Mouse (Mus musculus): ENCODE results near the gene Zfpl1. TPM values are rescaled to one million over a fixed set of nuclear protein-coding genes. Genes with fewer than 3 reads are reported as not detected.

Gene Zfpl1
- total RNA-seq, 2 experiments from 2014 or later: 49.6 to 52.9 TPM

- DNase-seq (ENCODE audit: low spot score in 2 of 2): no peak
Measured at GRCm38 (mm10) chr19:6035966-6036585, 48.7 kb downstream of the Zfpl1 start.

Small RNA genes within 50 kb of the gene (microRNA-seq; reads per million reads assigned to microRNA genes)
- gene Mir6988: 2.4 reads per million

Other genes with a start within 250 kb of the Zfpl1 start
- 10 to 100 TPM; 42.4 to 45.9 TPM for gene Frmd8, start 209.7 kb downstream of the Zfpl1 start, total RNA-seq (2021)
- 10 to 100 TPM; 25.9 to 26.3 TPM for gene Slc25a45, start 207.1 kb downstream of the Zfpl1 start, total RNA-seq (2021)
- 1 to 10 TPM; 3.1 TPM for gene Tigd3, start 190.8 kb downstream of the Zfpl1 start, total RNA-seq (2021)
- gene Dpf2, start 171.9 kb downstream of the Zfpl1 start, total RNA-seq (2021): 100 to 1,000 TPM; 158 to 169 TPM
- gene Cdc42ep2, start 160.1 kb downstream of the Zfpl1 start, total RNA-seq (2021): 10 to 100 TPM; 11.4 TPM
- gene Pola2, start 120.8 kb downstream of the Zfpl1 start, total RNA-seq (2021): 10 to 100 TPM; 35.0 to 37.9 TPM
- gene Slc22a20, start 98.8 kb downstream of the Zfpl1 start, total RNA-seq (2021): not detected
- 10 to 100 TPM; 28.5 to 43.9 TPM for gene Capn1, start 69.1 kb downstream of the Zfpl1 start, total RNA-seq (2021)
- gene Syvn1, start 38.4 kb downstream of the Zfpl1 start, total RNA-seq (2021): 10 to 100 TPM; 45.8 to 48.1 TPM
- 10 to 100 TPM; 55.6 to 63.5 TPM for gene Mrpl49, start 27.2 kb downstream of the Zfpl1 start, total RNA-seq (2021)
- 1,000 to 10,000 TPM; 1,446 to 1,549 TPM for gene Fau, start 27.1 kb downstream of the Zfpl1 start, total RNA-seq (2021)
- gene Znhit2, start 23.8 kb downstream of the Zfpl1 start, total RNA-seq (2021): 10 to 100 TPM; 28.0 to 31.0 TPM
- gene Tm7sf2, start 16.6 kb downstream of the Zfpl1 start, total RNA-seq (2021): 10 to 100 TPM; 17.0 to 25.1 TPM
- gene Vps51, start 7.7 kb downstream of the Zfpl1 start, total RNA-seq (2021): 10 to 100 TPM; 80.2 to 83.4 TPM
- not detected for gene Tmem262, start 4.9 kb downstream of the Zfpl1 start, total RNA-seq (2021)
- gene Gm28374, start 2.7 kb downstream of the Zfpl1 start, total RNA-seq (2021): under 1 TPM in 1 of 2 experiments, not detected in 1; 0.95 TPM
- 10 to 100 TPM; 12.4 to 13.7 TPM for gene Cdca5, start within 50 bp of the Zfpl1 start, total RNA-seq (2021)
- gene AC131692.1, start 9.5 kb upstream of the Zfpl1 start, total RNA-seq (2021): under 1 TPM; 0.62 to 0.98 TPM
- gene Naaladl1, start 20.8 kb upstream of the Zfpl1 start, total RNA-seq (2021): 1 to 10 TPM in 1 of 2 experiments, under 1 TPM in 1; 0.73 to 1.1 TPM
- gene Sac3d1, start 33.7 kb upstream of the Zfpl1 start, total RNA-seq (2021): 10 to 100 TPM; 18.6 TPM
- gene Snx15, start 43.3 kb upstream of the Zfpl1 start, total RNA-seq (2021): 10 to 100 TPM; 27.1 to 27.7 TPM
- gene Batf2, start 56.0 kb upstream of the Zfpl1 start, total RNA-seq (2021): 1 to 10 TPM in 1 of 2 experiments, under 1 TPM in 1; 0.81 to 2.0 TPM
- 10 to 100 TPM; 64.2 to 65.1 TPM for gene Arl2, start 56.6 kb upstream of the Zfpl1 start, total RNA-seq (2021)
- 1 to 10 TPM; 2.1 to 3.5 TPM for gene Majin, start 99.4 kb upstream of the Zfpl1 start, total RNA-seq (2021)
- gene Gpha2, start 141.4 kb upstream of the Zfpl1 start, total RNA-seq (2021): 10 to 100 TPM; 40.5 to 50.4 TPM
- gene Ppp2r5b, start 150.9 kb upstream of the Zfpl1 start, total RNA-seq (2021): 10 to 100 TPM; 68.4 to 71.2 TPM
- 10 to 100 TPM; 40.0 to 41.1 TPM for gene Atg2a, start 156.7 kb upstream of the Zfpl1 start, total RNA-seq (2021)
- gene Ehd1, start 191.8 kb upstream of the Zfpl1 start, total RNA-seq (2021): 10 to 100 TPM; 88.2 to 90.2 TPM
- 10 to 100 TPM; 18.4 to 20.6 TPM for gene Cdc42bpg, start 221.5 kb upstream of the Zfpl1 start, total RNA-seq (2021)